Mouse (Mus musculus) limb, embryonic 14.5 days (tissue): ENCODE data around the gene Wdr91. TPM values are rescaled to one million over a fixed set of nuclear protein-coding genes. Genes with fewer than 3 reads are reported as not detected.

Experiments
- ATAC-seq: fragments of 200-750 bp; cut with Nextera tagmentation; 2 replicates; pipeline ENCODE4 v1.8.0; 2017; ENCODE audit warnings: low read depth, moderate number of reproducible peaks, moderate TSS enrichment; ENCODE audit not compliant: low FRiP score
- DNase-seq: peaks from one replicate; pipeline ENCODE4 v3.0.0-alpha.2; 2015; ENCODE audit warnings: low spot score
- H3K27ac ChIP-seq: fragments of 300-500 bp; sonication (generic); replicated peaks from 2 replicates; pipeline ENCODE4 v1.5.1; 2014; ENCODE audit warnings: low read depth, mild to moderate bottlenecking, low read length, moderate library complexity, mixed read lengths
- H3K27me3 ChIP-seq: fragments of 300-500 bp; sonication (generic); 2 replicates; pipeline ENCODE4 v1.6.1; 2014; ENCODE audit warnings: low read length, mixed read lengths; ENCODE audit not compliant: control insufficient read depth, insufficient read depth
- H3K36me3 ChIP-seq: fragments of 300-500 bp; sonication (generic); 2 replicates; pipeline ENCODE4 v1.6.1; 2014; ENCODE audit warnings: mild to moderate bottlenecking, low read length, moderate library complexity, mixed read lengths; ENCODE audit not compliant: control insufficient read depth, insufficient read depth
- H3K4me1 ChIP-seq: fragments of 300-500 bp; sonication (generic); 2 replicates; pipeline ENCODE4 v1.6.1; 2014; ENCODE audit warnings: antibody characterized with exemption, low read length, mixed read lengths; ENCODE audit not compliant: control insufficient read depth, insufficient read depth
- H3K4me2 ChIP-seq: fragments of 300-500 bp; sonication (generic); replicated peaks from 2 replicates; pipeline ENCODE4 v1.6.1; 2014; ENCODE audit warnings: low read depth, mild to moderate bottlenecking, low read length, moderate library complexity; ENCODE audit not compliant: severe bottlenecking
- H3K4me3 ChIP-seq: fragments of 300-500 bp; sonication (generic); replicated peaks from 2 replicates; pipeline ENCODE4 v1.5.1; 2014; ENCODE audit warnings: low read length
- H3K9ac ChIP-seq: fragments of 300-500 bp; sonication (generic); 2 replicates; pipeline ENCODE4 v1.6.1; 2014; ENCODE audit warnings: mild to moderate bottlenecking, low read depth, low read length, moderate library complexity; ENCODE audit not compliant: severe bottlenecking
- H3K9me3 ChIP-seq: fragments of 300-500 bp; sonication (generic); 2 replicates; pipeline ENCODE4 v1.6.1; 2016; ENCODE audit warnings: low read length; ENCODE audit not compliant: control insufficient read depth
- POLR2A ChIP-seq: fragments of 200-500 bp; IDR thresholded peaks from 2 replicates; pipeline ENCODE4 v1.8.0; 2012; ENCODE audit warnings: inconsistent platforms, mild to moderate bottlenecking, moderate library complexity, borderline replicate concordance; ENCODE audit not compliant: insufficient read depth, insufficient read length; ENCODE audit errors: extremely low read depth
- WGBS: fragments of 180-500 bp; shearing (Covaris S2); extraction: QIAGEN DNeasy Blood & Tissue Kit; methylation state at CpG from one replicate; pipeline ENCODE4 v1.1.7; 2014; 5-methylcytosine and 5-hydroxymethylcytosine counted together
- polyA plus RNA-seq, 2 experiments: library from polyadenylated mRNA; depleted of rRNA in 1 of 2; stranded (reverse) in 1 of 2; unstranded in 1 of 2; fragments of >200 nt; fragmentation: Nextera tagmentation in 1 of 2; extraction: Ambion mirVana in 1 of 2; gene quantifications; 2 replicates each; pipeline versions ENCODE4 v1.2.1 to v1.2.3; 2012 to 2014

The Wdr91 gene
- polyA plus RNA-seq, 2 experiments: 9.6 to 22.2 TPM

GRCm38 (mm10) chr6:34870724-34871123 is 40.0 kb downstream of the Wdr91 start:
- H3K27ac ChIP-seq: peak overlapping the region; percentile 65
- no peak for TF ChIP-seq POLR2A
- no peaks in the 10 kb centered on the region for H3K9me3 ChIP-seq
- H3K4me3 ChIP-seq: no peak overlapping the region
- H3K4me2 ChIP-seq: no peak overlapping the region
- no peaks in the 10 kb centered on the region for H3K27me3 ChIP-seq
- H3K36me3 ChIP-seq: 0 out of 2 replicates have a peak, but pooled peaks cover 7% of the 10 kb centered on the region
- DNase-seq (no peak), ATAC-seq (no peak)
- no peak overlapping the region for H3K9ac ChIP-seq
- WGBS: 40% methylated on average over 5 of the region's 5 CpGs
- peaks cover 10% of the 10 kb centered on the region for H3K4me1 ChIP-seq

GRCm38 (mm10) chr6:34870136-34870535 is 40.5 kb downstream of the Wdr91 start:
- Histone ChIP-seq H3K4me3 (no peak overlapping the region), H3K4me2 (no peak overlapping the region), H3K27ac (0 out of 2 replicates have a peak overlapping the region, but pooled peaks have one; percentile 26), H3K9ac (no peak overlapping the region), H3K36me3 (0 out of 2 replicates have a peak, but pooled peaks cover 2% of the 10 kb centered on the region), H3K27me3 (no peaks in the 10 kb centered on the region), H3K4me1 (peaks cover 12% of the 10 kb centered on the region), H3K9me3 (no peaks in the 10 kb centered on the region)
- WGBS: 82% methylated on average over 5 of the region's 5 CpGs
- TF ChIP-seq POLR2A: no peak
- ATAC-seq (no peak), DNase-seq (no peak)

- Histone ChIP-seq H3K4me3 (no peak overlapping the region), H3K9me3 (no peaks in the 10 kb centered on the region), H3K9ac (no peak overlapping the region), H3K4me2 (no peak overlapping the region), H3K27ac (0 out of 2 replicates have a peak overlapping the region, but pooled peaks have one; percentile 26), H3K4me1 (peaks cover 12% of the 10 kb centered on the region), H3K36me3 (no peaks in the 10 kb centered on the region), H3K27me3 (no peaks in the 10 kb centered on the region)
- 78% methylated on average over 13 of the region's 13 CpGs for WGBS
- TF ChIP-seq POLR2A: no peak
- DNase-seq (no peak), ATAC-seq (no peak)
These were observed 41.3 kb downstream of the Wdr91 start for GRCm38 (mm10) chr6:34869225-34869915.

- TF ChIP-seq POLR2A: no peak
- Histone ChIP-seq H3K4me3 (no peak overlapping the region), H3K36me3 (no peaks in the 10 kb centered on the region), H3K4me2 (no peak overlapping the region), H3K9ac (peak overlapping the region; percentile 25; the same call in 1 of the 2 replicates), H3K27me3 (no peaks in the 10 kb centered on the region), H3K9me3 (no peaks in the 10 kb centered on the region), H3K4me1 (peaks cover 12% of the 10 kb centered on the region), H3K27ac (no peak overlapping the region)
- no peak for DNase-seq
- no peak for ATAC-seq
- WGBS: 78% methylated on average over 20 of the region's 20 CpGs
These were observed 42.0 kb downstream of the Wdr91 start for GRCm38 (mm10) chr6:34868507-34869217.

GRCm38 (mm10) chr6:34867995-34868350 is 42.7 kb downstream of the Wdr91 start:
- no peak overlapping the region for H3K9ac ChIP-seq
- no peak overlapping the region for H3K4me3 ChIP-seq
- no peak for DNase-seq
- no peak for TF ChIP-seq POLR2A
- no peaks in the 10 kb centered on the region for H3K9me3 ChIP-seq
- no peaks in the 10 kb centered on the region for H3K27me3 ChIP-seq
- H3K36me3 ChIP-seq: no peaks in the 10 kb centered on the region
- no peak for ATAC-seq
- H3K27ac ChIP-seq: no peak overlapping the region
- H3K4me1 ChIP-seq: peaks cover 17% of the 10 kb centered on the region
- H3K4me2 ChIP-seq: no peak overlapping the region
- WGBS: 75% methylated on average over 10 of the region's 10 CpGs
